Mouse (Mus musculus) heart, embryonic 14.5 days (tissue): Measurements from ENCODE around the gene Tceal7. TPM values are rescaled to one million over a fixed set of nuclear protein-coding genes. Genes with fewer than 3 reads are reported as not detected.

Experiments used
- ATAC-seq: fragments of 200-750 bp; cut with Nextera tagmentation; 2 replicates; pipeline ENCODE4 v1.8.0; 2017; ENCODE audit warnings: low read depth, moderate TSS enrichment; ENCODE audit not compliant: insufficient number of reproducible peaks, insufficient read depth, low FRiP score
- H3K27ac ChIP-seq, 2 experiments: fragments of 200-500 bp in 1 of 2; fragments of 300-500 bp in 1 of 2; sonication (generic) in 1 of 2; replicated peaks in 1 of 2; 2 replicates each; pipeline ENCODE4 v1.5.1; 2012 to 2014; ENCODE audit warnings: low read depth in 2 of 2, low read length in 2 of 2, control low read depth in 1 of 2, mild to moderate bottlenecking in 1 of 2, mixed read lengths in 1 of 2; ENCODE audit not compliant: control insufficient read depth in 1 of 2, insufficient read depth in 1 of 2
- H3K27me3 ChIP-seq: fragments of 300-500 bp; sonication (generic); 2 replicates; pipeline ENCODE4 v1.6.1; 2014; ENCODE audit warnings: mild to moderate bottlenecking, low read length, control low read depth; ENCODE audit not compliant: control insufficient read depth, insufficient read depth
- H3K36me3 ChIP-seq: fragments of 300-500 bp; sonication (generic); 2 replicates; pipeline ENCODE4 v1.6.1; 2014; ENCODE audit warnings: mild to moderate bottlenecking, control low read depth, low read length, mixed read lengths; ENCODE audit not compliant: control insufficient read depth, insufficient read depth
- H3K4me1 ChIP-seq, 2 experiments: fragments of 200-500 bp in 1 of 2; fragments of 300-500 bp in 1 of 2; sonication (generic) in 1 of 2; 2 replicates each; pipeline ENCODE4 v1.6.1; 2012 to 2014; ENCODE audit warnings: low read length in 2 of 2, control low read depth in 1 of 2, mixed read lengths in 1 of 2; ENCODE audit not compliant: control insufficient read depth in 2 of 2, insufficient read depth in 2 of 2
- H3K4me2 ChIP-seq: fragments of 300-500 bp; sonication (generic); 2 replicates; pipeline ENCODE4 v1.6.1; 2014; ENCODE audit warnings: mild to moderate bottlenecking, low read length
- H3K4me3 ChIP-seq, 2 experiments: fragments of 200-500 bp in 1 of 2; fragments of 300-500 bp in 1 of 2; sonication (generic) in 1 of 2; 2 replicates each; pipeline ENCODE4 v1.5.1; 2012 to 2014; ENCODE audit warnings: low read length in 2 of 2, mild to moderate bottlenecking in 2 of 2, control low read depth in 1 of 2, low read depth in 1 of 2, moderate library complexity in 1 of 2; ENCODE audit not compliant: control insufficient read depth in 1 of 2, insufficient read depth in 1 of 2
- H3K9ac ChIP-seq: fragments of 300-500 bp; sonication (generic); 2 replicates; pipeline ENCODE4 v1.6.1; 2014; ENCODE audit warnings: mild to moderate bottlenecking, low read length
- H3K9me3 ChIP-seq: fragments of 300-500 bp; sonication (generic); 2 replicates; pipeline ENCODE4 v1.6.1; 2016; ENCODE audit warnings: low read length, control low read depth; ENCODE audit not compliant: control insufficient read depth
- WGBS: fragments of 180-500 bp; shearing (Covaris S2); extraction: QIAGEN DNeasy Blood & Tissue Kit; methylation state at CpG from one replicate; pipeline ENCODE4 v1.1.7; 2014; 5-methylcytosine and 5-hydroxymethylcytosine counted together
- polyA plus RNA-seq: library from polyadenylated mRNA; unstranded; fragments of >200 nt; fragmentation: Nextera tagmentation; extraction: Ambion mirVana; gene quantifications from 2 replicates; pipeline ENCODE4 v1.2.1, GENCODE M21; 2014

Tceal7 gene
- polyA plus RNA-seq, 1 experiment from 2014 or later, result 16.7 TPM

GRCm38 (mm10) chrX:136216303-136216702, 1.7 kb downstream of the Tceal7 start:
- H3K4me3 ChIP-seq, result no peak overlapping the region
- H3K4me1 ChIP-seq, result peaks cover 2 to 4% of the 10 kb centered on the region in 2 experiments; a peak in 1 of 4 replicates
- no peaks in the 10 kb centered on the region for H3K27me3 ChIP-seq
- ATAC-seq, result no peak
- no peaks in the 10 kb centered on the region for H3K9me3 ChIP-seq
- no peak overlapping the region for H3K4me2 ChIP-seq
- peak overlapping the region in 1 of 2 experiments; percentile 75; a peak in 3 of 4 replicates for H3K27ac ChIP-seq
- H3K9ac ChIP-seq, result no peak overlapping the region
- WGBS, result 20% methylated on average over 1 of the region's 1 CpGs
- no peaks in the 10 kb centered on the region for H3K36me3 ChIP-seq

- 34% methylated on average over 6 of the region's 6 CpGs for WGBS
- Histone ChIP-seq H3K9ac (no peak overlapping the region), H3K9me3 (no peaks in the 10 kb centered on the region), H3K4me2 (0 out of 2 replicates have a peak overlapping the region, but pooled peaks have one; percentile 11), H3K27me3 (no peaks in the 10 kb centered on the region), H3K4me3 (no peak overlapping the region), H3K27ac (peak overlapping the region; percentile 1 to 50; a peak in 3 of 4 replicates), H3K36me3 (no peaks in the 10 kb centered on the region), H3K4me1 (0 out of 4 replicates have a peak, but pooled peaks cover 0 to 4% of the 10 kb centered on the region in 2 experiments)
- ATAC-seq, result no peak; the same call in 1 of the 2 replicates
These were observed 9.1 kb downstream of the Tceal7 start for GRCm38 (mm10) chrX:136223714-136224113.

DNA sequence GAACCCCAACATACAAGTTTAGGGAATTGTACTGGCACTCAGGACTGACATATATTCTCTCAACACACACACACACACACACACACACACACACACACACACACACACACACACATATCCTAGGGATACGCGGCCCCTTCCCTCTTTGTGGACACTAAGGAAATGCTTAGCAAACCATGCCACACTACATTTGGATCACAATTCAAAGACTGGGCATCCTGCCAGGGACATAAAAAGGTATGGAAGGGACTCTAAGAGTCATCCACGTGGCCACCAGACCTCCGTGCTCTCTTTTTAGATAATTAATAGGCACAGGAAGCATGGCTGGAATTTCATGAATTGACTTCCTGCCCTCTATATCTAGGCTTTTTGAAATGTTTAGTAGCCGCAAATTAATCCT, 13.2 kb downstream of the Tceal7 start:
- no peak for ATAC-seq
- H3K4me2 ChIP-seq, result no peak overlapping the region
- peak overlapping the region in 1 of 2 experiments; percentile 37; a peak in 2 of 4 replicates for H3K27ac ChIP-seq
- H3K27me3 ChIP-seq, result no peaks in the 10 kb centered on the region
- no peaks in the 10 kb centered on the region for H3K36me3 ChIP-seq
- 34% methylated on average over 5 of the region's 5 CpGs for WGBS
- no peaks in the 10 kb centered on the region for H3K4me1 ChIP-seq
- no peaks in the 10 kb centered on the region for H3K9me3 ChIP-seq
- no peak overlapping the region for H3K9ac ChIP-seq
- H3K4me3 ChIP-seq, result no peak overlapping the region

GRCm38 (mm10) chrX:136238118-136238517, 23.5 kb downstream of the Tceal7 start:
- no peak for ATAC-seq
- WGBS, result 47% methylated on average over 3 of the region's 3 CpGs
- H3K4me2 ChIP-seq, result no peak overlapping the region

DNA sequence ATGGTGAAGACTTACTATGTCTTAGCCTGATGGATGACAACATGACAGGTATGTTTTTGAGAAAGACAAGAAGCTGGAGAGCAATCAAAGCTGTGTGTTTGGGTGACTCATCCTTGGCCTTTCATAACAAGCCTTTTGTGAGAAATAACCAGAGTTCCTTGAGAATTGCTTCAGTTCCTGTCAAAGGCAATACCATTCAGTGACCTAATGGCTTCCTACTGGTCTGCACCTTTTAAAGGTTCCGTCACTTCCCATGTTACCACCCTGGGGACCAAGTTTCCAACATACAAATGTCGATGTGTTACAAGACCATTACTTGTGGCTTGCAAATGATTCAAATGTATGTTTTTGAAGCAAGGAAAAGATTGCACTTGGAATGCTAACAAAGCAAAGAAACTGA, 28.6 kb downstream of the Tceal7 start:
- 64% methylated on average over 2 of the region's 2 CpGs for WGBS
- Histone ChIP-seq H3K4me2 (no peak overlapping the region), H3K36me3 (peaks cover 16% of the 10 kb centered on the region)

More at GRCm38 (mm10) chrX:136238118-136238517, 23.5 kb downstream of the Tceal7 start:
- H3K27ac ChIP-seq, result no peak overlapping the region
- no peaks in the 10 kb centered on the region for H3K27me3 ChIP-seq
- no peaks in the 10 kb centered on the region for H3K9me3 ChIP-seq
- no peak overlapping the region for H3K9ac ChIP-seq
- no peaks in the 10 kb centered on the region for H3K4me1 ChIP-seq
- no peaks in the 10 kb centered on the region for H3K36me3 ChIP-seq
- no peak overlapping the region for H3K4me3 ChIP-seq

GRCm38 (mm10) chrX:136244574-136245229, 30.1 kb downstream of the Tceal7 start, which contains the start of gene Tceal9:
TSS of gene Tceal9 (plus strand) at chrX:136245079.
- peak within 1 kb of the TSS; percentile 60 for H3K4me2 ChIP-seq
- peaks cover 16% of the 10 kb centered on the region for H3K36me3 ChIP-seq
- H3K27me3 ChIP-seq, result no peaks in the 10 kb centered on the region
- peak; percentile 93 for ATAC-seq
- peak within 1 kb of the TSS; percentile 89 for H3K9ac ChIP-seq
- peak within 1 kb of the TSS; percentile 87 for H3K27ac ChIP-seq
- H3K4me1 ChIP-seq, result no peaks in the 10 kb centered on the region
- 20% methylated on average over 20 of the region's 20 CpGs for WGBS
- peak within 1 kb of the TSS; percentile 66 to 75 for H3K4me3 ChIP-seq
- no peaks in the 10 kb centered on the region for H3K9me3 ChIP-seq

More for the DNA sequence above, 28.6 kb downstream of the Tceal7 start:
- Histone ChIP-seq H3K9ac (no peak overlapping the region), H3K27me3 (no peaks in the 10 kb centered on the region), H3K4me1 (no peaks in the 10 kb centered on the region), H3K27ac (no peak overlapping the region), H3K9me3 (no peaks in the 10 kb centered on the region), H3K4me3 (no peak overlapping the region)
- no peak for ATAC-seq

- peak overlapping the region; percentile 87 for H3K27ac ChIP-seq
- H3K4me2 ChIP-seq, result peak overlapping the region; percentile 60
- peak overlapping the region; percentile 66 to 75 for H3K4me3 ChIP-seq
- ATAC-seq, result peak; percentile 70
- H3K9me3 ChIP-seq, result no peaks in the 10 kb centered on the region
- H3K27me3 ChIP-seq, result no peaks in the 10 kb centered on the region
- H3K9ac ChIP-seq, result peak overlapping the region; percentile 89
- H3K36me3 ChIP-seq, result peaks cover 16% of the 10 kb centered on the region
- 17% methylated on average over 15 of the region's 15 CpGs for WGBS
- H3K4me1 ChIP-seq, result no peaks in the 10 kb centered on the region
These were observed 31.0 kb downstream of the Tceal7 start for GRCm38 (mm10) chrX:136245521-136246071.
